8 mouse cellular contexts compared by ENCODE assay signal in the genomic region with DNA sequence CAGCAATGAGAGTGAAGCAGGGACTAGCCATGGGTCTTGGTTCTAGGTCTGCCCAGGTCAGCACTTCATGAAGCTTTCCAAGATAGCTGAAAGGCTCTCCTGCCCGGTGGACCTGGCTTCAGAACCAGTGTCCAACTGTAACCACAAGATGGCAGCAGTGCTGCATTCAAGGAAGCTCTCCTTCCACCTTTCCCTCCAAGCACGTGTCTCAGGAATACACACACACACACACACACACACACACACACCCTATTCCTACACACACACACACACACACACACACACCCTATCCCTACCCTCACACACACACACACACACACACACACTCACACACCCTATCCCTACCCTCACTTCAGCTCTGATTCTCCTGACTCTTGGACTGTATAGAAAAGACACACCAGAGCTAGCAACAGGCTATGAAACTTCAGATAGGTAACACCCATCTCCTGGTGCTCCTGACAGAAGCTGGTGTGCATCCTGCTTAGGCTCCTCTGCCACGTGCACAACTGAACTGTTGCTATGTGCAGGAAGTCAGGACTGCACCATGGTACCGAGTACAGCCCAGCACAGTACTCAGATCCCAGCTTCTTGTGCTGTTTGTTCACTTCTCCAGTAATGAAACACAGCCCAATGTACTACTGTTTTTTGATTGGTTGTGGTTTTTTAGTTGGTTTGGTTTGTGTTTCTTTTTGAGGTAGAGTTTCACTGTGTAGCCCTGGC. TPM values are rescaled to one million over a fixed set of nuclear protein-coding genes. Genes with fewer than 3 reads are reported as not detected.
A peak's percentile ranks its signal among the peaks of the same experiment; 100 is the strongest.
DNase-seq lines count a peak whose midpoint lies in the region; ATAC-seq and TF ChIP-seq lines count a peak whose summit lies in the region.

No protein-coding gene starts in this region.

- intact Hi-C loops in heart, postnatal 25 days (cut with DNase I), result loop anchor here (1.0 to 5.0 kb wide), 3 partner anchors 37 to 201 kb away; no protein-coding TSS in a partner anchor

- 25% methylated on average over 4 of the region's 4 CpGs for WGBS in forebrain, embryonic 15.5 days
- 19% methylated on average over 4 of the region's 4 CpGs for WGBS in liver, postnatal 0 days (ENCODE audit: insufficient replicate concordance)
- 30% methylated on average over 4 of the region's 4 CpGs for WGBS in neural tube, embryonic 15.5 days

- no peak overlapping the region for H3K4me3 ChIP-seq in ES-Bruce4 (ENCODE audit: low read depth, low read length)
- H3K4me3 ChIP-seq in forebrain, embryonic 15.5 days, result no peak overlapping the region
- H3K4me3 ChIP-seq in liver, postnatal 0 days (ENCODE audit: low read depth, low read length), result no peak overlapping the region
- H3K4me3 ChIP-seq in neural tube, embryonic 15.5 days (replicated peaks), result no peak overlapping the region

- no peaks in the 10 kb centered on the region for H3K4me1 ChIP-seq in ES-Bruce4 (ENCODE audit: control insufficient read depth, insufficient read depth, low read length)
- H3K4me1 ChIP-seq in forebrain, embryonic 15.5 days, result no peaks in the 10 kb centered on the region
- peaks cover 5% of the 10 kb centered on the region; the same call in 1 of the 2 replicates for H3K4me1 ChIP-seq in liver, postnatal 0 days (ENCODE audit: insufficient read depth)
- H3K4me1 ChIP-seq in neural tube, embryonic 15.5 days, result peaks cover 3% of the 10 kb centered on the region

- peak; percentile 56 for DNase-seq in heart, postnatal 25 days (ENCODE audit: low spot score)
- peak; percentile 85 for DNase-seq in layer of hippocampus, adult 11-12 months (ENCODE audit: low spot score)
- DNase-seq in liver, postnatal 0 days, result peak; percentile 84
- peak; percentile 88 for DNase-seq in testis, postnatal 10 days (ENCODE audit: low spot score)

- H3K27ac ChIP-seq in ES-Bruce4 (ENCODE audit: insufficient read depth, low read length), result no peak overlapping the region
- no peak overlapping the region for H3K27ac ChIP-seq in forebrain, embryonic 15.5 days (replicated peaks)
- H3K27ac ChIP-seq in liver, postnatal 0 days (ENCODE audit: low read depth), result no peak overlapping the region
- H3K27ac ChIP-seq in neural tube, embryonic 15.5 days (replicated peaks), result no peak overlapping the region

- no peaks in the 10 kb centered on the region for H3K27me3 ChIP-seq in ES-Bruce4 (ENCODE audit: control insufficient read depth, insufficient read depth, low read length, poor library complexity, severe bottlenecking)
- H3K27me3 ChIP-seq in forebrain, embryonic 15.5 days, result no peaks in the 10 kb centered on the region
- H3K27me3 ChIP-seq in liver, postnatal 0 days (ENCODE audit: insufficient read depth, low read length), result no peaks in the 10 kb centered on the region
- H3K27me3 ChIP-seq in neural tube, embryonic 15.5 days (replicated peaks), result no peaks in the 10 kb centered on the region

- no peak overlapping the region for H3K9ac ChIP-seq in ES-Bruce4 (ENCODE audit: low read depth, poor library complexity, severe bottlenecking)
- H3K9ac ChIP-seq in forebrain, embryonic 15.5 days (replicated peaks), result no peak overlapping the region
- no peak overlapping the region for H3K9ac ChIP-seq in liver, postnatal 0 days (replicated peaks)
- no peak overlapping the region for H3K9ac ChIP-seq in neural tube, embryonic 15.5 days (replicated peaks)

- TF ChIP-seq CTCF in ES-Bruce4 (IDR thresholded peaks at IDR 0.05; ENCODE audit: low read depth, low read length), result peak; percentile 94
- peak; percentile 97 for TF ChIP-seq CTCF in liver, postnatal 0 days (IDR thresholded peaks at IDR 0.05; ENCODE audit: low read depth)

- no peak overlapping the region for H3K4me2 ChIP-seq in forebrain, embryonic 15.5 days (replicated peaks)
- no peak overlapping the region for H3K4me2 ChIP-seq in liver, postnatal 0 days (ENCODE audit: low read depth, low read length)
- no peak overlapping the region for H3K4me2 ChIP-seq in neural tube, embryonic 15.5 days

- ATAC-seq in cerebellum, adult (ENCODE audit: insufficient number of reproducible peaks, low FRiP score, low TSS enrichment), result peak; percentile 87
- peak; percentile 83 for ATAC-seq in forebrain, embryonic 15.5 days (replicated peaks)
- ATAC-seq in liver, postnatal 0 days, result peak; percentile 81
- ATAC-seq in neural tube, embryonic 15.5 days (ENCODE audit: low FRiP score), result peak; percentile 90

- H3K36me3 ChIP-seq in ES-Bruce4 (ENCODE audit: control insufficient read depth, insufficient read depth, low read length, poor library complexity, severe bottlenecking), result no peaks in the 10 kb centered on the region
- H3K36me3 ChIP-seq in forebrain, embryonic 15.5 days, result no peaks in the 10 kb centered on the region
- H3K36me3 ChIP-seq in liver, postnatal 0 days (replicated peaks; ENCODE audit: insufficient read depth, low read length), result no peaks in the 10 kb centered on the region
- 0 out of 2 replicates have a peak, but pooled peaks cover 4% of the 10 kb centered on the region for H3K36me3 ChIP-seq in neural tube, embryonic 15.5 days

- H3K9me3 ChIP-seq in ES-Bruce4 (replicated peaks; ENCODE audit: control insufficient read depth, insufficient read depth, low read length, poor library complexity, severe bottlenecking), result no peaks in the 10 kb centered on the region
- no peaks in the 10 kb centered on the region for H3K9me3 ChIP-seq in forebrain, embryonic 15.5 days
- H3K9me3 ChIP-seq in liver, postnatal 0 days (ENCODE audit: low read length), result no peaks in the 10 kb centered on the region
- H3K9me3 ChIP-seq in neural tube, embryonic 15.5 days (replicated peaks), result no peaks in the 10 kb centered on the region

- TF ChIP-seq POLR2A in ES-Bruce4 (IDR thresholded peaks at IDR 0.05; ENCODE audit: insufficient read depth, low read length), result no peak

- TF ChIP-seq EP300 in ES-Bruce4 (IDR thresholded peaks at IDR 0.05; ENCODE audit: insufficient read depth, low read depth, low read length), result 0 out of 2 replicates have a peak, but pooled peaks have one; percentile 26
- no peak for TF ChIP-seq EP300 in liver, postnatal 0 days (IDR thresholded peaks at IDR 0.05; ENCODE audit: low read depth)

RNA-seq across cellular contexts. Expression of a gene that starts 21.6 kb away (rescaled TPM):
- polyA plus RNA-seq in ES-Bruce4 (2011; ENCODE audit: insufficient read depth, insufficient read length, low read depth, missing spikeins), result 81.6 and 86.3 TPM in 2 replicates
- 8.4 and 9.1 TPM in 2 replicates for polyA plus RNA-seq in forebrain, embryonic 15.5 days (2015; fragmentation: Nextera tagmentation; extraction: Ambion mirVana)
- 10 to 100 TPM in 1 of 2 experiments, 1 to 10 TPM in 1; 7.9 to 10.4 TPM for total RNA-seq in heart, postnatal 25 days (2021)
- polyA plus RNA-seq in liver, postnatal 0 days (2015; fragmentation: Nextera tagmentation; extraction: Ambion mirVana), result 155 and 160 TPM in 2 replicates
- 13.5 and 14.2 TPM in 2 replicates for polyA plus RNA-seq in neural tube, embryonic 15.5 days (2015; fragmentation: Nextera tagmentation; extraction: Ambion mirVana)

RNA-seq across cellular contexts. Expression of a gene that starts 37.6 kb away (rescaled TPM):
- polyA plus RNA-seq in ES-Bruce4 (2011; ENCODE audit: insufficient read depth, insufficient read length, low read depth, missing spikeins), result 170 and 177 TPM in 2 replicates
- polyA plus RNA-seq in forebrain, embryonic 15.5 days (2015; fragmentation: Nextera tagmentation; extraction: Ambion mirVana), result 69.7 and 79.8 TPM in 2 replicates
- total RNA-seq in heart, postnatal 25 days (2021), result 1 to 10 TPM; 4.3 to 4.4 TPM
- 43.5 and 55.4 TPM in 2 replicates for polyA plus RNA-seq in liver, postnatal 0 days (2015; fragmentation: Nextera tagmentation; extraction: Ambion mirVana)
- polyA plus RNA-seq in neural tube, embryonic 15.5 days (2015; fragmentation: Nextera tagmentation; extraction: Ambion mirVana), result 25.7 and 66.8 TPM in 2 replicates

RNA-seq across cellular contexts. Expression of a gene that starts 38.3 kb away (rescaled TPM):
- polyA plus RNA-seq in ES-Bruce4 (2011; ENCODE audit: insufficient read depth, insufficient read length, low read depth, missing spikeins), result 44.6 and 46.1 TPM in 2 replicates
- 14.4 and 20.7 TPM in 2 replicates for polyA plus RNA-seq in forebrain, embryonic 15.5 days (2015; fragmentation: Nextera tagmentation; extraction: Ambion mirVana)
- total RNA-seq in heart, postnatal 25 days (2021), result 10 to 100 TPM; 56.2 to 63.1 TPM
- 16.6 and 17.9 TPM in 2 replicates for polyA plus RNA-seq in liver, postnatal 0 days (2015; fragmentation: Nextera tagmentation; extraction: Ambion mirVana)
- polyA plus RNA-seq in neural tube, embryonic 15.5 days (2015; fragmentation: Nextera tagmentation; extraction: Ambion mirVana), result 44.1 and 44.4 TPM in 2 replicates
